Mouse (Mus musculus) adrenal gland, adult 8-10 months (tissue): ENCODE measurements around the gene Kcnj4. TPM values are rescaled to one million over a fixed set of nuclear protein-coding genes. Genes with fewer than 3 reads are reported as not detected.

Experiments
- DNase-seq: peaks from one replicate; pipeline ENCODE4 v3.0.0; 2022
- total RNA-seq, 4 experiments: library from RNA; stranded (reverse); gene quantifications; 2 replicates each; pipeline ENCODE4 v1.2.4; 2022

Kcnj4 gene
- total RNA-seq, 4 experiments from 2014 or later = 0.38 to 6.2 (median 2.8) TPM

DNA sequence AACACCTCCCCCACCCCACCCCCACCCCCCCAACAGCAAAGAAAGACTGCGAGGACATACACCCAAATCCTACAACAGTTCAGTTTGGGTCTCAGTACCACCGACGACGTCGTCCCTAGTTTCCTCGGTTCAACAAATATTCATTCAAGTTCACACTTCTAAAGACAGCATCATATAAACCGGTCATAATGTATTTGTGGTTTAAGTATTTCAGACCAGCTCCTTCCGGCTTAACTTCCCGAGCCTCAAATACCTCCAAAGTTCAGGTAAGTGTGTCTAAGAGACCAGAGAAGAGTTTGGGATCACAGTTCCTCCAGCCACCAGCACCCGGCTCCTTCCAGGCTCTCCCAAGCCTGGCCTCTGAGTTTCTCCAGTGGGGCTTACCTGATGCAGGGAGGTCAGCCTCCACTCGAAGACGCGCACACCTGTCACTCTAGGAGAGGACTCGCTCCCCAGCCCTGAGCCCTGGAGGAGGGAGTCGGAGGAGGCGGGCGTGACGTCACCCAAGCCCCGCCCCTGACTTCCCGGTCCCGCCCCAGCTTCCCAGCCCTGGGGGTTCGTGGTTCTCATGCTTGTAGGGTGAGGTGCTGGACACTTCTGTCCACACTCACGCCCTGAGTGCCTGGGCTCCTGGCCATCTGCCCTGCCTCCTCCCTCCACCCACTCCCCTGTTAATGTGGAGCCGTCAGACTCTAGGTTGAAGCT is 49.8 kb downstream of the Kcnj4 start, which contains the start of gene Csnk1e:
Gene Csnk1e, minus strand, starts transcription at position 461 of the 705 bp plus-strand sequence.
- no peak for DNase-seq

DNA sequence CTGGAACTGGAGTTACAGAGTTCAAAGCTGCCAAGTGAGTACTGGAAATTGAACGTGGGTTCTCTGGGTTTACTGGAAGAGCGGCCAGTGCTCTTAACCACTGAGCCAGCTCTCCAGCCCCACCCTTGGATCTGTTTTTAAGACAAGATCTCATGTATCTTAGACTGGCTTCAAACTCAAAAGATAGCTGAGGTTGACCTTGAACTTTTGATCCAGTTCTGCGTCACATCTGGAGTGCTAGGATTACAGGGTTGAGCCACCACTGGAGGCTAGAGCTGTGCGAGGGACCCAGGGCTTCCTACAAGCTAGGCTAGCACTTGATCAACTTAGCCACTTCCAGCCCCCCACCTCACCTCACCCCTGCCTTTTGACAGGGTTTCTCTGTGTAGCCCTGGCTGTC is 51.2 kb downstream of the Kcnj4 start:
- DNase-seq = no peak

DNA sequence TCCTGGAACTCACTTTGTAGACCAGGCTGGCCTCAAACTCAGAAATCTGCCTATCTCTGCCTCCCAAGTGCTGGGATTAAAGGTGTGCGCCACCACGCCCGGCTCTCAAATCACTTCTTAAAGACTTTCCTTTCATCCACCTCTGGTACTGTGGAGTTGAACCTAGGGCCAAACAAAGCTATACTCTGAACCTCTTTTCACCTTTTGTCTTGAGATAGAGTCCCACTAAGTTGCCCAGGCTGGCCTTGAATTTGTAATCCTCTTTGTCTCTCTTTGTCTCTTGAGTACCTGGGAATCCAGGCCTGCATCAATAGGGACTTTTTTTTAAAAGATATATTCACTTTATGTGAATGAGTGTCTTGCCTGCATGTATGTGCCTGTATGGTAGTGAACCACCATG is 57.0 kb downstream of the Kcnj4 start:
- DNase-seq = no peak

DNA sequence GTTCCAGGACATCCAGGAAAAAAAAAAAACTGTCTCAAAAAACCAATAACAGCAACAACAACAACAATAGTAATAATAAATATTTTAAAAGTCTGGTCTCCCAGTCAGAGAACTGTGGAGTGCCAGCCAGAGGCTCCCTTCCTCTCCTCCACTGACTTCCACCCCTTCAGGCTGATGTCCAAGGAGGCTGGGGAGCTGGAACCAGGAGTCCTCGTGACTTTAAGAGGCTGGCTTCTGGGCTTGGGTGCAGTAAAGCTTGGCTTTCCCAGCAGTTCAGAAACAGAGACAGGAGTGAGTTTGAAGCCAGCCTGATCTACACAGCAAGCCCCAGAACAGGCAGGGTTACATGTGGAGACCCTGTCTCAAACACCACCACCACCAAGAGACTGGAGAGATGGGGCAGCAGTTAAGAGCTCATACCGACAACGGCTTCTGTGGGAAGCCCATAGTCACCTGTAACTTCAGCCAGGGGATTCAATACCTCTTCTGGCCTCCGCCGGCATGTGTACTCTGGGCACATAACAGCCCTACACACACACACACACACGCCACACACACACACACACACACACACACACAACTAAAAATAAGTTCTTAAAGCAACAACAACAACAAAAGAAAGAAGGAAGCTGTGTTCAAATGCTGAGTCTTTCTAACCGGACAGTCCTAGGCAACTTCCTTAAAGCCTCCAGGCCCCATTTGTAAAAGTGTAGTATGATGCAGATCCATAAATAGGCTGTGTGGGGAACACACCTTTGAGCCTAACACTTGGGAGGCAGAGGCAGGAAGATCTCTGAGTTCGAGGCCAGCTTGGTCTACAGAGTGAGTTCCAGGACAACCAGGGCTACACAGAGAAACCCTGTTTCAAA is 59.0 kb downstream of the Kcnj4 start:
- no peak for DNase-seq

DNA sequence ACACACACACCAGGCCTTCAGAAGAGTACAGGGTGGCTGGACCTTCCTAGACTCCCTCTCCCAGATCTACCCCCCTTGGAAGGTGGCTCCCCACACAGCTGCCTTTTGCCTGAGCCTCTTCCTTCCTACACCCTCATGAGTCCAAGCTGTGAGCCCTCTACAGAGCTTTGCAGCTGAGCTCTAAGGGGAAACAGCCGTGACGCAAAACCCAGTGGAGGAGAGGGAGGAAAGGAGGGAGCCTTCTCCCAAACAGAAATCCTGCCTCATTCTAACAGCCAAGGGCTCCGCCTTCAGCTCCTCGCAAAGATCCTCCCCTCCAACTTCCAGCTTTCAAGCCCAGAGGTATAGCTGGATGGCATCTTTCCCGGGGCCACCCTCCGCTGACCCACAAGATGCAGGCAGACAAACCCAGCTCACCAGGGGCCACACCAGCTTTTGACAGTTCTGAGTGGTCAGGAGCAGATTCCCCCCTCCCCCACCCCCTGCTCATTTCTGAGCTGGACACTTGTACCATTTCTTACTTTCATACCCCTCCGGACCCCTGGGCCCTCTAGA is 61.1 kb downstream of the Kcnj4 start:
- no peak for DNase-seq

DNA sequence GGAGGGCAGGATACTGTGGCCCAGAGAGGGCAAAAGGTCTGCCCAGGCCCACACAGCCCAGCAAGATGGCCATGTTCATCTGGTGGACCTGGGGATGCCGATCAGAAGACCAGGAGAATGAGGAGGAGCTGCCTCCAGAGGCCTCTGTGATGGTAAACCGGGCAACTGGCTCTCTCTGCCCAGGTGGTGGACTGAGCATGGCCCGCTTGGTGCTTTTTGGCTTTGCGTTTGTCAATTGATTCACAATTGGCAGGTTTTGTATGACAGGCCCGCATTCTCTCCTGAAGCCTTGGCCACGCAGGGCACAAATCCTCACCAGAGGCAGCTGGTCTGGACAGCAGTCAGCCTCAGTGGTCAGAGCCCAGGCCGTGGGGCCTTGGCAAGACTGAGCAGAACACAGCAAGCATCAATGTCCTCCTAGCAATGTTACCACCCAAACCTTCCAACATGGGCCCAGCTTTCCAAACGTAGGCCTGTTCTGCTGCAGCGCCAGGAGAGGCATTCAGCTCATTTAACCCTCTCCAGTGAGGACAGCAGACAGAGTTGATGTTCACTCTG is 62.0 kb downstream of the Kcnj4 start:
- no peak for DNase-seq

DNA sequence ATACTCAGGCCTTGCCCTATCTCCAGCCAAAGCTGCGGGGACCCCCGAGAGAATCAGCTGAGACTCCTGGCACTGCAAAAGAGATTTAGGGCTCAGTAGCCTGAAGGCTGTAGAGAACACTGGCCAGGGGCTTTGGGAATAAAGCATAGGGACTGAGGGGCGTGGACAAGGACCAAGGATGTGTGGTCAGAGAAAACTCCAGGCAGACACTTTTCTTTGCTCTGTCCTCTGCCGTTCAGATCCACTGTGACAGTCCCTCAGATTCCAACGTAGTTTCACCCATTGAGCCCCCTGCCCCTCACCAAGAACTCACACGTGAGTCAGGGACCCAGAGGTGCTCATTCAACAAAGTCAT is 62.8 kb downstream of the Kcnj4 start:
- DNase-seq = no peak

DNA sequence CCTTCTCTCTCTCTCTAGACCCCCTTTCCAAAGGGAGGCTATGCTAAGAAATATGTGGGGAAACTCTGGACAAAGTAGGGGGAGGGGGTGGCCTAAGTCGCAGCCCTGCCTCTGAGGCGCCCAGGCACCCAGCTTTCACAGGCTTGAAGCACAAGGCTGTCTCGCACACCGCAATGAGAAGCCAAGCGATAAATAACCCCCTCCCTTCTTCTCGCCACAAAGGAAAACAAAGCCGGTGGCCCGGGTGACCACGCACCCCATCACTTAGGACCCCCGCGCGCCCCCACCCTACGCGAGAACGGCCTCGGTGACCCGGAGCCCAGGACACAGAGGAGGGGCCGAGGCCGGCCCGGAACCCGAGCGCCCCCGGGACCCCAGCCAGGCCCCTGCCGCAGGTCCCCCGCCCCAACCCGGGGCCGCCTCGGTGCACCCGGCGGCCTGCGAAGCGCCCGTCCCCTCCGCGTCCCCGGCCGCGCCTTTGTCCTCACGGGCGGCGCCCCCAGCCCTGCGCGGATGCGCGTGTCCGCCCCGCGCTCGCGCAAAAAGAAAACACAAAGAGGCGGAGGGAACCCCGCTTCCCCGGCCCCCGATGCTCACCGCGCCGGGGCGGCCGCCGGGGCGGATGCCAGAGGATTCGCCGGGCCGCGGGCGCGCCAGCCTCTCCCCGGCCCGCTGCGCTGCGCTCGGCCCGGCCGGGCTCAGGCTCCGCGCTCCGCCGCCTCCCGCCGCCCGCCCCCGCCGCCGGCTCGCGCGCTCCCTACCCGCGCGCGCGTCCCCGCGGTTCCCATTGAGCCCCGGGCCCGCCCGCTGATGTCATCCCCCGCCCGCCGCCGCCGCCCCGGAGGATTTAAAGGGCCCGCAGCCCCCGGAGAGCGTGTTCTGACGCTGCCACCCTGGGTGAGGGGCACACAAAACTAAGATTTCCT is 63.4 kb downstream of the Kcnj4 start:
- DNase-seq = peak; percentile 73

DNA sequence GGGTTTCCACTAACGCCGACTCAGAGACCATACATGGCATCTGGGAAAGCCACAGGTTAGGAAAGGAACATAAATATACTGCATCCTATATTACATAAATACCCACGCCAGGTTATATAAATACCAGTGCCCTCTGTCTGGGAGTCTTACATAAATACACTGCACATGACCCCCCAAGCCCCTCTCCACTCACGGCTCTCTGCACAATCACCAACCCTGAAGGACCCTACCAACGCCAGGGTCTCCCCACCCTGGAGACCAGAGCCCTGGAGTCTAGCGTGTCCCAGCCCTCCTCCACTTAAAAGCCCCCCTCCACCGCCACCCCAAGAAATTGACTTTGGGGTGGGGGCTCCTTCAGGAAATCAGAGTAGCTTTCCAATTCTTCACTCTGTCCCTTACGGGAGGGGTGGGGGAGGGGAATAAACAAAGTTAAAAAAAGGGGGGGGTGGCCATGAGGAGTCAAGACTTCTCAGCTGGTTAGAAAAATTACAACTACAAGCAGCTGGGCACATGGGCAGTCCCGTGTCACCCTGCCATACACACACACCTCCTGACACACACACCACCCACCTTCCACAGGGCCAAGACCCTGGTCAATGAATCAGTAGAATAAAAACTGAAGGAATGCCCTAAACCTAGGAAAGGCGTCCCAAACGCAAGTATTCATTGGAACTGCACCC is 64.2 kb downstream of the Kcnj4 start:
- no peak for DNase-seq

DNA sequence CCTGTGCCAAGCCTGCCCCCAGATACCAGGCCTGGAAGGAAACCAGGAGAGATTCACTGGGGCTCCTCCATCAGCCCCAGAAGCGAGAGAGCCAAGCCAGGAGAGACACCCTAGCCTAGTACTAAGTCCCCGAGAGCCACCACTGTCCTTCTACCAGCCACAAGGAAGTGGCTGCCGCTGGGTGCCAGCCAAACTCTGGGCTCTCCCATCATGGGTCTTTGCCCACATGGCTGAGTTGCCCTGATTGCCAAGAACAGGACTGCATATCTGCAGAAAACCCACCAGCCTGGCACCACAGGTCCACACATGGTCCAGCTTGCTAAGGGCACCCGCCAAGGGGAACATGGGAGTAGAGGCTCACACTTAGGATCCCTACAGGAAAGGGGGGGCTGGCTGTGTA is 64.8 kb downstream of the Kcnj4 start:
- peak; percentile 62 for DNase-seq

DNA sequence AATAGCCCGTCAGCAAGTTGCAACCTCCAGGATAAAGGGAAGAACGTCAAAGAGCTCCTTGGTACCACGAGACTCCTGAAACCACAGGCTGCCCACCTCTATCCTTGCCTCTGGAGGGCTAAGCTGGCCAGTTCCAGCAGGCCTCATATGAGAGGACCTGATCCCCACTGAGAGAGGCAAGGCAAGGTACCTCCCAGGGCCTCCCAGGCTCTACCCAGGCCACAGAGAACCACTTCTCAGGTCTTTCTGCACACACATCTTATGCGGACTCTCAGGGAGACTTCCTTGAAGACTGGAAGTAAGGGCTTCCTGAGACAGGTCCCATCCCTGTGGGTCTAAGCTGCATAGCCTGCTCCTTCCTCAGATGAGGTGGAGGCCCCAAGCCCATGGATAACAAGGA is 65.7 kb downstream of the Kcnj4 start:
- DNase-seq = no peak

DNA sequence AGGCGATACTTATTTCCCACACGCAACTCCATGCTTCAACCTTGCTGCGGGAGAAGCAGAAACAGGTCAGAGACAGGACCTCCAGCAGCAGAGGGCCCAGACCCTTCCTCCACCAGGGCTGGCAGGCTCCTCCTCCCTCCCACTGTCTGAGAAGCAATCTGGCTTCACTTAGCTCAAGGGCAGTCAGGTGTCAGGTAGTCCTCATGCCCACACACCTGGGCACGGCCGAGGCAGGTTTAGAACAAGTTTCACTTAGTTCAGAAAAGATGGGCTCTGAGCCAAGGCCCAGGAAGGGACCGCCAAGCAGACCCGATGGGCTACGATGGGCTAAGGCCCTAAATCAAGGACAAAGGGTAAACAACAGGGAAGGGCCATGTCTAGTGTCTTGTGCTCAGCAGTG is 66.2 kb downstream of the Kcnj4 start:
- DNase-seq = no peak

DNA sequence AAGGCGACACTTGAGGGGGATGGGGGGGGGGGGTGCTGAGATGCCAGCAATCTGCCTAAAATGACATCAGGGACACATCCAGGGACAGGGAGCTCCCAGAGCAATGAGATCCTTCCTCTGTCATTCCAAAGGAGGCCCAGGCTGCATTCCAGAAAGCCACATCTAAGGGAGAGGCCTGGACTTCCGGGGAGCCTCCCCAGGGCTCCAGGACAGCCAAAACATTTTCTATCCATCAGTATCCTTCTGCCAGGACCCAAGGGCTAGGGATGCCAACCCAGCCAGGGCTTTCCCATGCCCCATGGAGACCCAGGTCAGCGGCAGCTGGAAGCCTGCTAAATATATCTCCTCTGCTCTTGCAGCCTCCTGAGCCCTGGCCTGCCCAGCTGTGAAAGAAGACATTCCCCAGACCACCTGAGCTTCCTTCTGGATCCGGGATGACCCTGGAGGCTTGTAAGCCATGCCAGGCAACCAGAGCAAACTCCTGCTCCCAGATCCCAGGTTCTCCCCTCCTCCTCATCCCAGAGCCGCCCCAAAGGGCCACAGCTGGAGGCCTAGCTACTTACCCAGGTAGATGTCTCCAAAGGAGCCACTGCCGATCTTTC is 66.7 kb downstream of the Kcnj4 start:
- peak; percentile 58 for DNase-seq

DNA sequence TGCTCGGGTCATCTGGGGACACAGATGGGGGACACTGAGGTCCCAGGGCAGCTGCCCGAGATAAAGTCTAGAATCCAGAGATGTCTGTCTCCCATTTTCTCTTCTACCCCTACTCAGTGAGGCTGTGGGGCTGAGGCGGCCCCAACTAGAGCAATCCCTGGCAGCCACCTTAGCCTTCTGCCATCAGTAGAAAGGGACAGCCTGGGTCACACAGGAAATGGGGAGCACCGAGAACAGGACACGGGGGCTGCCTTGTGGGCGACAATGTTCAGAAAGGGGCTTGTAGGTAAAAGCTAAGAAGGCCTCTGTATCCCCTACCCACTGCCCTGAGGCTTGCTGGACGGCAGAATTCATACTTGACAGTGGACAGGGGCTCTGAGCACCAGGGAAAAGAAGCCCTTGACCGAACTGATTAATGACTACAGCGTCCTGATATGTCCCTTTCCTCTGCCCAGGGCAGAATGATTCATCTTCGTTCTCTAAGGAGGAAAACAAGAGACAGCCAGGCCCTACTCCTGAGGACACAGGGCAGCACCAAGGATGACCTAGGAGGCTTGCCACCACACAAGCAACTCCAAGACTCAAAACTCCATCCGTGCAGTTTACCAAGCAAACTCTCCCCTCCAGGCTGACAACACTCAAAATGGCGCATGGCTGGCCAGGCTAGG is 67.4 kb downstream of the Kcnj4 start:
- peak; percentile 63 for DNase-seq

DNA sequence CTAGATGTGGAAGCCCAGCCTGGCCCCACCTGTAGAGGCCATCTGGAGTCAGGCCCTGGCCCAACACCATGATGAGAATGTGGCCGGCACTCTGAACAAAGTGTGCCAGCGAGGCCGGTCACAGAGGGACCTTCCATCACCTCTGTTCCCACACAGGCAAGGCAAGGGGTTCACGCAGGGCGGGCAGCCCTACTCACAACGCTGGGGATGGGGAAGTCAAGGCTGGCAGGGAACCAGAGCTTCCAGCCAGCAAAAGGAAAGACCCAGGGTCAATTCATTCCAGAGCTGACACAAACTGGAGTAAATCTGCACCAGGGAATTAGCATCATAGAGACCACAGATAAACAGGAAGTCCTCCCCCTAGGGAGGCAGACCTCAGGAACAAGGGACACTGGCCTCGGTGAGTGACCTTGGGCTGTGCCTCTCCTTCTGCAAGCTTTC is 68.5 kb downstream of the Kcnj4 start:
- DNase-seq = no peak

DNA sequence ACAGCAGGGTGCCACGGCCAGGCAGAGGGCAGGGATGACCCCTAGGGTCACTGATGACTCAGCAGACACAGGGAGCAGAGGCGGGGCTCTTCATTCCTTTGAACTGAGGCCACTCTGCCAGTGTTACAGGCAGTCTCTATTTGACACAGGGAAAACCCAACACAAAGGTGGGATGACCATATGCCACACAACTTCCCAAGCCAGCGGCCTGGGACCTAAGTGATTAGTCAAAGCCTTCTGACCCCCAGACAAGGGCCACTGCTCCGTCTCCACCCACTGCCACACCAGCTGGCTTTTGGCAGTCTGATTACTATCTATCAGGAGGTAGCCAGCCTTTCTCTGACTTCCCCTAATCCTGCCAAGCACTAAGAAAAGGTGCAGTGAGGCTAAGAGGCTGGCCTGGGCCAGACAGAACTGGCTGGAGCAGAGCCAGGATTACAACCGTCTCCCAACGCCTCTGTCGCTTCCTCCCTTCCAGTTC is 69.8 kb downstream of the Kcnj4 start:
- peak; percentile 76 for DNase-seq
